Mouse (Mus musculus): ENCODE measurements around the gene Creg2. TPM values are rescaled to one million over a fixed set of nuclear protein-coding genes. Genes with fewer than 3 reads are reported as not detected.

Creg2 gene
- polyA plus RNA-seq, 2 experiments: 0.01 TPM; not detected in 1

DNA sequence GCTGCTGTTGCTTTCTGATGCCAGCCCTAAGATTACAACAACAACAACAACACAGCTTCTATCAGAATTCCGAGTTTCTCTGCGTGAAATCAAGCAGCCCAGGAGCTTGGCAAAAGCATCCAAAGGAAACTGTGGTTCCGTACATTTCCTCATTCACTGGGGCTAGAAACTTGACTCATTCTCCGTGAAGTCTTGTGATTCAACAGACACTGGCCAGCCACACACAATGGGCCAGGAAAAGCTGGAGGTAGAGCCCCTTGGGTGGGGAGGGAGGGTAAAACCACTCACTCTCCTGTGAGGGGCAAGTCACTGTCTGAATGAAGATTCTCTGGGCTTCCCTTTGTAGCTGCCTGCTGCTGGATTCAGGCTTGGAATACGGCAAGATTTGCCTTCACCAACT is 15.1 kb downstream of the Creg2 start:
- 0 out of 4 replicates have a peak, but pooled peaks cover 0 to 4% of the 10 kb centered on the region in 2 experiments for H3K4me1 ChIP-seq (replicated peaks; ENCODE audit: control insufficient read depth in 2 of 2, insufficient read depth in 2 of 2, low read length in 1 of 2)
- ATAC-seq (ENCODE audit: insufficient read depth) (no peak), DNase-seq (ENCODE audit: low read depth in 3 of 3, low spot score in 3 of 3) (no peak)
- H3K9ac ChIP-seq (replicated peaks): no peak overlapping the region
- no peaks in the 10 kb centered on the region for H3K27me3 ChIP-seq (ENCODE audit: control insufficient read depth, insufficient read depth, low read length)
- H3K27ac ChIP-seq: no peak overlapping the region
- no peak overlapping the region for H3K4me3 ChIP-seq (ENCODE audit: insufficient read depth in 1 of 2, low read depth in 2 of 2, low read length in 2 of 2)
- no peaks in the 10 kb centered on the region for H3K36me3 ChIP-seq (replicated peaks; ENCODE audit: control insufficient read depth, insufficient read depth, low read depth)
- no peak overlapping the region for H3K4me2 ChIP-seq (ENCODE audit: low read depth)
- no peaks in the 10 kb centered on the region for H3K9me3 ChIP-seq (ENCODE audit: control insufficient read depth, low read length)
- no peak for TF ChIP-seq EP300 (IDR thresholded peaks at IDR 0.05; ENCODE audit: low read depth)
- no peak for TF ChIP-seq CTCF (IDR thresholded peaks at IDR 0.05; ENCODE audit: low read depth)
- 12% methylated on average over 5 of the region's 5 CpGs for WGBS (ENCODE audit: insufficient replicate concordance)

DNA sequence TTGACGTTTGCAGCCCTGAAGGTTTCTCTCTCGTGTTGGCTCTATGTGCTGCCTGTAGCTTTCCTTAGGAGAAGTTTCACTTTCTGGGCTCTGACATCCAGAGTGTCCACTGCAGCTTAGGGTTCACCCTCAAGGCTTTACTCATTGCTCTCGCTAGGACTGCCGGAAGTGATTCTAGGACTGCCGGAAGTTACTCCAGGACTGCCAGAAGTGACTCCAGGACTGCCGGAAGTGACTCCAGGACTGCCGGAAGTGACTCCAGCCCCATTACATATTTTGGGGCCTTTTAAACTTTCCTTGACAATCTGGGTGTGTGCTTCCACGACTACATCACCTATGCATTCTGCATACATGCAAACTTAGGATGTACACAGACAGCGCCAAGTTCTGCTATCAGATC is 22.7 kb downstream of the Creg2 start:
- WGBS (ENCODE audit: insufficient replicate concordance): 59% methylated on average over 9 of the region's 9 CpGs
- H3K36me3 ChIP-seq (replicated peaks; ENCODE audit: control insufficient read depth, insufficient read depth, low read depth): no peaks in the 10 kb centered on the region
- no peak overlapping the region for H3K4me2 ChIP-seq (ENCODE audit: low read depth)
- H3K4me1 ChIP-seq (replicated peaks; ENCODE audit: control insufficient read depth in 2 of 2, insufficient read depth in 2 of 2, low read length in 1 of 2): no peaks in the 10 kb centered on the region
- ATAC-seq (ENCODE audit: insufficient read depth): no peak
- DNase-seq (ENCODE audit: low read depth in 3 of 3, low spot score in 3 of 3): no peak
- H3K27ac ChIP-seq: no peak overlapping the region
- H3K27me3 ChIP-seq (ENCODE audit: control insufficient read depth, insufficient read depth, low read length): no peaks in the 10 kb centered on the region
- H3K9me3 ChIP-seq (ENCODE audit: control insufficient read depth, low read length): no peaks in the 10 kb centered on the region
- no peak overlapping the region for H3K9ac ChIP-seq (replicated peaks)
- TF ChIP-seq CTCF (IDR thresholded peaks at IDR 0.05; ENCODE audit: low read depth): no peak
- TF ChIP-seq EP300 (IDR thresholded peaks at IDR 0.05; ENCODE audit: low read depth): no peak
- H3K4me3 ChIP-seq (ENCODE audit: insufficient read depth in 1 of 2, low read depth in 2 of 2, low read length in 2 of 2): no peak overlapping the region

DNA sequence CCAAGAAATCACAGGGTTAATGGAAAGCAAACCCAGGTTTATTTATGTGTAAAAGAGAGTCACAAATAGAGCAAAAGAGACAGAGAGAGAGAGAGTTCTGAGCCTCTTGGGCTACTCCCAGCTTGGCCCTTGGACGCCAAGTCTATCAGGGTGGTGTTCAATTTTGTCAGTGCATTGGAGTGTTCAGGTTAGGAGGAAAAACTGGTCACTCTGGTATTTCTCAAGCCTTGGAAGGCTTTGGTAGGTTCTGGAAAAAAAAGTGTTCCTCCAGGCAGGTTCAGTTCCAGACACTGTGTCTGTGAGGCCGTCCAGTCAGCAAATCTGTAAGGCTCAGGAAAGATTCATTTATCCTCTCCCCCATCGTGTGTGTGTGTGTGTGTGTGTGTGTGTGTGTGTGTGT is 25.8 kb downstream of the Creg2 start:
- WGBS (ENCODE audit: insufficient replicate concordance): 36% methylated on average over 3 of the region's 3 CpGs
- ATAC-seq (ENCODE audit: insufficient read depth): no peak

DNA sequence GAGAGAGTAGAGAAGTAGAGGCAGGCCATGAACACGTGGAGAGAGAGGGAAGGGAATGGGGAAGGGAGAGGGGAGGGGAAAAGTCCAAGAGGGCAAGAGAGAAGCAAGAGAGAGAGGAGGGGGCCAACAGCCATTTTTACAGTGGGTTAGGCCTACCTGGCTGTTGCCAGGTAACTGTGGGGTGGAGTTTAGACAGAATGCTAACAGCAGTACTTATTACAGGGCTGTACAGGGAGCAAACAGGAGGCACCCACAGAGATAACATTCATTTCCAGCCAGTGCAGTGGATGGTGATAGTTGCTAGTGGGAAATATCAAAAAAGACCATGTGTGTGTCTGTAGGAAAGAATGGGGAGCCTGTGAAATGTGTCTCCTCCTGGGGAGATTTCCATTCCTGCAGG is 27.5 kb downstream of the Creg2 start:
- ATAC-seq (ENCODE audit: insufficient read depth) (no peak), DNase-seq (ENCODE audit: low read depth in 3 of 3, low spot score in 3 of 3) (no peak)
- Histone ChIP-seq H3K9me3 (ENCODE audit: control insufficient read depth, low read length) (no peaks in the 10 kb centered on the region), H3K4me1 (replicated peaks; ENCODE audit: control insufficient read depth in 2 of 2, insufficient read depth in 2 of 2, low read length in 1 of 2) (no peaks in the 10 kb centered on the region), H3K27me3 (ENCODE audit: control insufficient read depth, insufficient read depth, low read length) (no peaks in the 10 kb centered on the region), H3K36me3 (replicated peaks; ENCODE audit: control insufficient read depth, insufficient read depth, low read depth) (no peaks in the 10 kb centered on the region), H3K9ac (replicated peaks) (no peak overlapping the region), H3K4me2 (ENCODE audit: low read depth) (no peak overlapping the region), H3K4me3 (ENCODE audit: insufficient read depth in 1 of 2, low read depth in 2 of 2, low read length in 2 of 2) (no peak overlapping the region), H3K27ac (no peak overlapping the region)
- no peak for TF ChIP-seq CTCF (IDR thresholded peaks at IDR 0.05; ENCODE audit: low read depth)
- no peak for TF ChIP-seq EP300 (IDR thresholded peaks at IDR 0.05; ENCODE audit: low read depth)
- 38% methylated on average over 1 of the region's 1 CpGs for WGBS (ENCODE audit: insufficient replicate concordance)

More for the DNA sequence above, 25.8 kb downstream of the Creg2 start:
- H3K9ac ChIP-seq (replicated peaks): no peak overlapping the region
- TF ChIP-seq CTCF (IDR thresholded peaks at IDR 0.05; ENCODE audit: low read depth) (no peak), EP300 (IDR thresholded peaks at IDR 0.05; ENCODE audit: low read depth) (no peak)
- H3K4me2 ChIP-seq (ENCODE audit: low read depth): no peak overlapping the region
- no peak for DNase-seq (ENCODE audit: low read depth in 3 of 3, low spot score in 3 of 3)
- no peaks in the 10 kb centered on the region for H3K9me3 ChIP-seq (ENCODE audit: control insufficient read depth, low read length)
- no peaks in the 10 kb centered on the region for H3K36me3 ChIP-seq (replicated peaks; ENCODE audit: control insufficient read depth, insufficient read depth, low read depth)
- H3K27ac ChIP-seq: no peak overlapping the region
- no peak overlapping the region for H3K4me3 ChIP-seq (ENCODE audit: insufficient read depth in 1 of 2, low read depth in 2 of 2, low read length in 2 of 2)
- no peaks in the 10 kb centered on the region for H3K4me1 ChIP-seq (replicated peaks; ENCODE audit: control insufficient read depth in 2 of 2, insufficient read depth in 2 of 2, low read length in 1 of 2)
- H3K27me3 ChIP-seq (ENCODE audit: control insufficient read depth, insufficient read depth, low read length): no peaks in the 10 kb centered on the region

DNA sequence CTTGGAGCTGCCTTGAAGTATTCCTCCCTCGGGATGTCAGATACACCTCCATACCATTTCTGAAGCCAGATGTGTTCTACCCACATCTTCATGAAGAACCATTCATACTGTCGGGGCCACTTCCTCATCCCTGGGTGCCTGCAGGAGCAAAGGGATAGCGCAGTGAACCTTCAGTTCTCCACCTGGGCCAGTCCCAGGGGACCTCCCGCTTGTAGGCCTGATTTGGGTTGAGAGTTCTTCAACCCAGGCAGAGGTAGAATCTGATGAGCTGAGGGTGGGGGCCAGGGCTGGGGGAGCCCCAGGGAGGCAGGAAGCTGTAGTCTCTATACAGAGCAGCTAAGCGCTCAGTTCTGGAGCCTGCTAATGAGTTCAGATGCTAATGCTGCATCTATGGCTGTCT is 28.2 kb downstream of the Creg2 start:
- Histone ChIP-seq H3K27me3 (ENCODE audit: control insufficient read depth, insufficient read depth, low read length) (no peaks in the 10 kb centered on the region), H3K4me2 (ENCODE audit: low read depth) (no peak overlapping the region), H3K36me3 (replicated peaks; ENCODE audit: control insufficient read depth, insufficient read depth, low read depth) (no peaks in the 10 kb centered on the region), H3K4me3 (ENCODE audit: insufficient read depth in 1 of 2, low read depth in 2 of 2, low read length in 2 of 2) (no peak overlapping the region), H3K27ac (no peak overlapping the region), H3K4me1 (replicated peaks; ENCODE audit: control insufficient read depth in 2 of 2, insufficient read depth in 2 of 2, low read length in 1 of 2) (no peaks in the 10 kb centered on the region), H3K9ac (replicated peaks) (no peak overlapping the region), H3K9me3 (ENCODE audit: control insufficient read depth, low read length) (no peaks in the 10 kb centered on the region)
- no peak for TF ChIP-seq EP300 (IDR thresholded peaks at IDR 0.05; ENCODE audit: low read depth)
- no peak for TF ChIP-seq CTCF (IDR thresholded peaks at IDR 0.05; ENCODE audit: low read depth)
- 58% methylated on average over 5 of the region's 5 CpGs for WGBS (ENCODE audit: insufficient replicate concordance)
- no peak for DNase-seq (ENCODE audit: low read depth in 3 of 3, low spot score in 3 of 3)
- no peak for ATAC-seq (ENCODE audit: insufficient read depth)
